Comparison of ENCODE assay signal across 12 mouse cellular contexts in the genomic region with DNA sequence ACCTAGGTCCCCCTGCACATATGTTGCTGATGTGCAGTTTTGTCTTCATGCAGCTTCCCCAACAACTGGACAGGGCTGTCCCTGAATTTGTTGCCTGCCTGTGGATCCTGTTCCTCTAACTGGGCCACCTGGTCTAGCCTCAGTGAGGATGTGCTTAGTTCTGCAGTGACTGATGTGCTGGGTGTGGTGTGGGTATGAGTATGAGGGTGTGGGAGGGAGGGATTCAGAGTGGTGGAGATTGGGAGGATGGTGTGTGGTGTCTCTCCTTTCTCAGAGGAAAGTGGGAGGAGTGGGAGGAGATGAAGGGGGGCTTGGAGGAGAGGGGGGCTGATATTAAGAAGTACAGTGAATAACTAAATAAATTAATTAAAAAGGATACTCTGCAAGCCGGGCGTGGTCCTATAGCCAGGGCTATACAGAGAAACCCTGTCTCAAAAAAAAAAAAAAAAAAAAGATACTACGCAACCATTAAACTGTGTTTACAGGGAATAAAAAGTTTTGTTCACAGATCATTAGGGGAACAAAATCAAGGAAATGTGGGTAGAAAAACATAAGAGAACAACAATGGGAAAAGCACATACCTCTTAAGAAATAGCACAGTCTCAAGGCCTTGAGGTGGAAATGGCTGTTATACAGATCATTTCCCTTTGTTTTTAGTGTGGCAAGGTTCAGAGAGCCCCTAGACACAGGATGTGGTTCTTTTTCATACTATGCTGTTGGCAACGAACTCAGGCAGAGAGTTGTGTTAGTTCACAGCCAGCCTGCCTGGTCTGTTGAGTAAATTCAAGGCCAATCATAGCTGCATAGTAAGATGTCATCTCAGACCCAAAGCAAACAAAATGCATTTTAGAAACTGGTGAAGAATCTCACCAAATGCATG. TPM values are rescaled to one million over a fixed set of nuclear protein-coding genes. Genes with fewer than 3 reads are reported as not detected.
DNase-seq lines count a peak whose midpoint lies in the region; ATAC-seq and TF ChIP-seq lines count a peak whose summit lies in the region.
"Had no signal": no experiment of that assay in that cellular context is flagged by ENCODE, and none has a peak within 500 bp of the region (broad histone marks: within the 10 kb centered on the region; RNA-seq: fewer than 3 reads in every experiment).

No protein-coding gene starts in this region.

- peak; percentile 80 for ATAC-seq in heart, postnatal 0 days (ENCODE audit: insufficient read depth, low read depth)
- no peak for ATAC-seq in forebrain, embryonic 13.5 days
- ATAC-seq: Patski had no signal

- H3K36me3 ChIP-seq in spleen, adult 2 months (ENCODE audit: control insufficient read depth, insufficient read depth, low read length) = no peaks in the 10 kb centered on the region
- no peaks in the 10 kb centered on the region for H3K36me3 ChIP-seq in heart, postnatal 0 days (replicated peaks; ENCODE audit: control insufficient read depth, insufficient read depth, low read length)
- H3K36me3 ChIP-seq in forebrain, embryonic 13.5 days (ENCODE audit: poor library complexity, severe bottlenecking) = no peaks in the 10 kb centered on the region
- H3K36me3 ChIP-seq: limb, embryonic 12.5 days had no signal

- H3K27me3 ChIP-seq in spleen, adult 2 months (ENCODE audit: control insufficient read depth, insufficient read depth, low read length) = no peaks in the 10 kb centered on the region
- H3K27me3 ChIP-seq in heart, postnatal 0 days (ENCODE audit: control insufficient read depth, insufficient read depth, low read length) = no peaks in the 10 kb centered on the region
- H3K27me3 ChIP-seq in forebrain, embryonic 13.5 days = no peaks in the 10 kb centered on the region
- H3K27me3 ChIP-seq: limb, embryonic 12.5 days; Patski had no signal

- WGBS in spleen, adult 2 months = 64% methylated on average over 4 of the region's 4 CpGs
- 61% methylated on average over 4 of the region's 4 CpGs for WGBS in heart, postnatal 0 days
- WGBS in forebrain, embryonic 13.5 days = 91% methylated on average over 4 of the region's 4 CpGs

- no peak overlapping the region for H3K9ac ChIP-seq in heart, postnatal 0 days (replicated peaks; ENCODE audit: low read depth, low read length)
- no peak overlapping the region for H3K9ac ChIP-seq in forebrain, embryonic 13.5 days
- H3K9ac ChIP-seq: limb, embryonic 12.5 days had no signal

- TF ChIP-seq EP300 in heart, postnatal 0 days (IDR thresholded peaks at IDR 0.05; ENCODE audit: low read depth) = peak; percentile 73; the same call in 1 of the 2 replicates

- peaks cover 2% of the 10 kb centered on the region; the same call in 1 of the 2 replicates for H3K4me1 ChIP-seq in spleen, adult 2 months (ENCODE audit: control insufficient read depth, insufficient read depth, insufficient read length)
- H3K4me1 ChIP-seq in heart, postnatal 0 days (ENCODE audit: control insufficient read depth, insufficient read depth) = no peaks in the 10 kb centered on the region
- no peaks in the 10 kb centered on the region for H3K4me1 ChIP-seq in forebrain, embryonic 13.5 days
- H3K4me1 ChIP-seq: limb, embryonic 12.5 days had no signal

- peak in 1 of 2 experiments; percentile 54 for DNase-seq in spleen, adult 2 months (ENCODE audit: low read depth in 1 of 2, low spot score in 2 of 2)
- no peak for DNase-seq in spleen, postnatal 14 days (ENCODE audit: low spot score in 2 of 2)
- no peak for DNase-seq in heart, postnatal 0 days (ENCODE audit: low spot score)
- peak; percentile 85 for DNase-seq in naive thymus-derived CD4-positive, alpha-beta T cell, adult 2 months (ENCODE audit: low read depth)
- no peak for DNase-seq in testis, postnatal 10 days (ENCODE audit: low spot score)
- no peak for DNase-seq in left cerebral cortex, adult 9 months (ENCODE audit: low spot score in 2 of 2)
- DNase-seq: gastrocnemius, postnatal 14 days had no signal

- H3K27ac ChIP-seq in spleen, adult 2 months (ENCODE audit: insufficient read depth, low read length) = peak overlapping the region; percentile 86
- peak overlapping the region; percentile 70 for H3K27ac ChIP-seq in heart, postnatal 0 days (ENCODE audit: low read depth)
- no peak overlapping the region for H3K27ac ChIP-seq in forebrain, embryonic 13.5 days
- H3K27ac ChIP-seq: limb, embryonic 12.5 days had no signal

- no peak overlapping the region for H3K4me3 ChIP-seq in spleen, adult 2 months (ENCODE audit: extremely low read depth, insufficient read depth, insufficient read length)
- no peak overlapping the region for H3K4me3 ChIP-seq in heart, postnatal 0 days (ENCODE audit: low read depth, low read length)
- H3K4me3 ChIP-seq in forebrain, embryonic 13.5 days = no peak overlapping the region
- H3K4me3 ChIP-seq: limb, embryonic 12.5 days had no signal

- H3K9me3 ChIP-seq in heart, postnatal 0 days (replicated peaks; ENCODE audit: control insufficient read depth, low read length) = no peaks in the 10 kb centered on the region
- no peaks in the 10 kb centered on the region for H3K9me3 ChIP-seq in forebrain, embryonic 13.5 days (replicated peaks)
- H3K9me3 ChIP-seq: limb, embryonic 12.5 days had no signal

- TF ChIP-seq CTCF in spleen, adult 2 months (IDR thresholded peaks at IDR 0.05; ENCODE audit: extremely low read depth, insufficient read depth, insufficient read length, insufficient replicate concordance) = no peak
- TF ChIP-seq CTCF in heart, postnatal 0 days (IDR thresholded peaks at IDR 0.05; ENCODE audit: low read depth) = no peak

- no peak overlapping the region for H3K4me2 ChIP-seq in heart, postnatal 0 days (ENCODE audit: low read depth, low read length)
- no peak overlapping the region for H3K4me2 ChIP-seq in forebrain, embryonic 13.5 days
- H3K4me2 ChIP-seq: limb, embryonic 12.5 days; midbrain, embryonic 11.5 days had no signal

- TF ChIP-seq POLR2A in spleen, adult 2 months (IDR thresholded peaks at IDR 0.05; ENCODE audit: low read depth, low read length) = no peak

RNA-seq across cellular contexts. Expression of a gene that starts 15.8 kb away (rescaled TPM):
- 0.20 and 0.68 TPM in 2 replicates for polyA plus RNA-seq in spleen, adult 2 months (2012; rRNA removed)
- total RNA-seq in heart, postnatal 0 days (2014; rRNA removed; ENCODE audit: low replicate concordance) = 0.08 TPM in 1 of 2 replicates, not detected in the other
- polyA plus RNA-seq in heart, postnatal 0 days (2015; fragmentation: Nextera tagmentation; extraction: Ambion mirVana) = not detected in 2 replicates
- polyA plus RNA-seq in forebrain, embryonic 13.5 days (2015; fragmentation: Nextera tagmentation; extraction: Ambion mirVana) = not detected in 2 replicates
- polyA plus RNA-seq: limb, embryonic 12.5 days; midbrain, embryonic 11.5 days had no signal

RNA-seq across cellular contexts. Expression of a gene that starts 45.8 kb away (rescaled TPM):
- polyA plus RNA-seq in spleen, adult 2 months (2012; rRNA removed) = not detected in 2 replicates
- total RNA-seq in heart, postnatal 0 days (2014; rRNA removed; ENCODE audit: low replicate concordance) = not detected in 2 replicates
- polyA plus RNA-seq in heart, postnatal 0 days (2015; fragmentation: Nextera tagmentation; extraction: Ambion mirVana) = not detected in 2 replicates
- polyA plus RNA-seq in forebrain, embryonic 13.5 days (2015; fragmentation: Nextera tagmentation; extraction: Ambion mirVana) = not detected in 2 replicates
- total RNA-seq: gastrocnemius, postnatal 14 days had no signal
- polyA plus RNA-seq: limb, embryonic 12.5 days; midbrain, embryonic 11.5 days; Patski; testis, adult 2 months had no signal

RNA-seq across cellular contexts. Expression of a gene that starts 48.2 kb away (rescaled TPM):
- polyA plus RNA-seq in spleen, adult 2 months (2012; rRNA removed) = 0.25 and 0.42 TPM in 2 replicates
- total RNA-seq in heart, postnatal 0 days (2014; rRNA removed; ENCODE audit: low replicate concordance) = not detected in 2 replicates
- 0.64 and 0.69 TPM in 2 replicates for polyA plus RNA-seq in heart, postnatal 0 days (2015; fragmentation: Nextera tagmentation; extraction: Ambion mirVana)
- 0.13 TPM in 1 of 2 replicates, not detected in the other for polyA plus RNA-seq in forebrain, embryonic 13.5 days (2015; fragmentation: Nextera tagmentation; extraction: Ambion mirVana)
- polyA plus RNA-seq: limb, embryonic 12.5 days; Patski had no signal

RNA-seq across cellular contexts. Expression of a gene that starts 48.8 kb away (rescaled TPM):
- 2.2 and 2.8 TPM in 2 replicates for polyA plus RNA-seq in spleen, adult 2 months (2012; rRNA removed)
- 1.1 and 3.7 TPM in 2 replicates for total RNA-seq in heart, postnatal 0 days (2014; rRNA removed; ENCODE audit: low replicate concordance)
- polyA plus RNA-seq in heart, postnatal 0 days (2015; fragmentation: Nextera tagmentation; extraction: Ambion mirVana) = 4.5 and 6.6 TPM in 2 replicates
- 1.0 and 2.0 TPM in 2 replicates for polyA plus RNA-seq in forebrain, embryonic 13.5 days (2015; fragmentation: Nextera tagmentation; extraction: Ambion mirVana)

RNA-seq across cellular contexts. Expression of a gene that starts 56.2 kb away (rescaled TPM):
- polyA plus RNA-seq in spleen, adult 2 months (2012; rRNA removed) = not detected in 2 replicates
- not detected in 2 replicates for total RNA-seq in heart, postnatal 0 days (2014; rRNA removed; ENCODE audit: low replicate concordance)
- not detected in 2 replicates for polyA plus RNA-seq in heart, postnatal 0 days (2015; fragmentation: Nextera tagmentation; extraction: Ambion mirVana)
- not detected in 2 replicates for polyA plus RNA-seq in forebrain, embryonic 13.5 days (2015; fragmentation: Nextera tagmentation; extraction: Ambion mirVana)
- total RNA-seq: gastrocnemius, postnatal 14 days had no signal
- polyA plus RNA-seq: limb, embryonic 12.5 days; midbrain, embryonic 11.5 days; Patski; testis, adult 2 months had no signal
